Mouse (Mus musculus): Measurements from ENCODE around the gene Pi16.

The Pi16 gene

GRCm38 (mm10) chr17:29358928-29359327 is 41.4 kb downstream of the Pi16 start:
- no peak for DNase-seq

GRCm38 (mm10) chr17:29360761-29361221 is 43.3 kb downstream of the Pi16 start, which contains the start of gene Fgd2:
Fgd2 (plus strand) TSS chr17:29360914.
- DNase-seq, result no peak

- no peak for DNase-seq
Observed at GRCm38 (mm10) chr17:29361982-29362691, 44.7 kb downstream of the Pi16 start.

- no peak for DNase-seq
Observed at GRCm38 (mm10) chr17:29363109-29363508, 45.6 kb downstream of the Pi16 start.

GRCm38 (mm10) chr17:29365105-29365621 is 47.7 kb downstream of the Pi16 start:
- DNase-seq, result peak; percentile 74

GRCm38 (mm10) chr17:29368726-29369125 is 51.2 kb downstream of the Pi16 start:
- no peak for DNase-seq

GRCm38 (mm10) chr17:29370984-29371723 is 53.7 kb downstream of the Pi16 start:
- peak; percentile 88 for DNase-seq

- no peak for DNase-seq
Observed at GRCm38 (mm10) chr17:29375871-29376270, 58.4 kb downstream of the Pi16 start.

GRCm38 (mm10) chr17:29378056-29378455 is 60.6 kb downstream of the Pi16 start:
- DNase-seq, result no peak
